Mouse (Mus musculus): Measurements from ENCODE around the gene Upf2.

Gene Upf2

DNA sequence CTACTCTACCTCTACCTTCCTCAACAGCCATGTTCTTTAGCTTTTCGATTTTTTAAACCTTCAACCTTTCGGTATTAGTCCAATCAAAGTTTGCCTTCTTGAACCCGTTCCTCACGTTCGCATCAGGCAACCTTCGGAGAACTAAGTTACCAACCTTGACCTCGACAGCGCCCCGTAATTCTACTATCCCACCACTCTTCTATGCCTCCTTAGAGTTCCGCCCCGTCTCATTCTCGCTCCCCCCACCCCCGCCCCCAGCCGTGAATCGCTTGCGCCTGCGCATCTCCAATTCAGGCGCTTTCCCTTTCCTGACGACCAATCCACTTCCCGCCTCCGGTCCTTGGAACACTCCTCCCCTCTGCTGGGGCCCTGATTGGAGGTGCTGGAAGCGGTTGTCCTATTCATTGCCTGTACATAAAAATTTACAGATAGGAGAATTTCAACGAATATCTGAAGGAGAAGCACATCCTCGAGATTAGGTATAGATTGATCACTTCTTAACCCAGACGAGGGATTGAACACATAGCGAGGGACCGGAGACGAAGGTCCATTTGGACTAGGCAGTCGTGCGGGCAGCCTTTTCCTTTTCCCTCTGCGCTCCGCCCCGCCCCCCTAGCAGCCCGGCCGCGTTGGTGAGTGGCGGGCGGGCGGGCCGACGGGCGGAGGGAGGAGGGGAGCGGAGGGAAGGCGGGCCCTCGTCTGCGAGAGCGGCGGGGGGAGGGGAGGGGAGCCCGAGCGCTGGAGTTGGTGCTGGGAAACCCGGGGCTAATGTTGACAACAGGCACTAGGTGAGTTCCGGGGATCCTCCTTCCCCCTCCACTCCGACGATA, at the start of gene Upf2:
TSS of gene Upf2 (plus strand) at position 704 of the 830 bp plus-strand sequence.
- peak; percentile 92 to 95 for DNase-seq (ENCODE audit: low spot score in 2 of 2)

DNA sequence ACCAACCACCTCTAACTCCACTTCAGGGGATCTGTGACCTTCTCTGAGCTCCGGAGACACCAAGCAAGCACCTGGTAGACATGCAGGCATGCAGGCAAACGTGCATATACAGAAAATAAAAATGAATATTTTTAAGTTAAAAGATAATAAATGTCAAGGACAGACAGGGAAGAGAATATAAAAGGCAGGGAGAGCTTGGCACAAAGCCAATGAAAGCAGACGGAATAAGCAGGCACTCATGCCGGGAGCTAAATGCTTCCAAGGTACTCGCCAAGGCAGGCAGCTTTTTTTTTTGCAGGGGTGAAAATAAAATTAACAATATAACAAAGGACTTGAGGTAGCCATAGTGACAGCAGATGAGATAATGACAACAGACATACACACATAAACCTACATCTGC, 45.2 kb upstream of the Upf2 start:
- DNase-seq (ENCODE audit: low spot score in 2 of 2) = peak in 1 of 2 experiments; percentile 13

DNA sequence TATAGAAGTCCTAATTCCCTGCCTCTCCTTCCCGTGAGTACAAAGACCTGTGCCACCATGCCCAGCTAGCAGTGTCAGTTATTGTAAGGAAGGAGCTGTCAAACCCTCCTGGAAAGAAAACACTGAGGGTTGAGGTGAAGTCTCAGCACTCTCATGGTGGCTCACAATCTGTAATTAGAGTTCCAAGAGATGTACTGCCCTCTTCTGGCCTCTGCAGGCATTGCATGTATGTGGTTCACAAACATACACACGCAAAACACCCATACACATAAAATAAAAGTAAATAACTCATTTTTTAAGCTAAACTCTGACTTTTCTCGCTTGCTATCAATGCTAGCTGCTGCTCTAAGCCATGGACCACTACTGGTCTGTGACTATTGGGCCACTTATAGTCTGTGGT, 44.6 kb upstream of the Upf2 start:
- DNase-seq (ENCODE audit: low spot score in 2 of 2) = peak in 1 of 2 experiments; percentile 29

DNA sequence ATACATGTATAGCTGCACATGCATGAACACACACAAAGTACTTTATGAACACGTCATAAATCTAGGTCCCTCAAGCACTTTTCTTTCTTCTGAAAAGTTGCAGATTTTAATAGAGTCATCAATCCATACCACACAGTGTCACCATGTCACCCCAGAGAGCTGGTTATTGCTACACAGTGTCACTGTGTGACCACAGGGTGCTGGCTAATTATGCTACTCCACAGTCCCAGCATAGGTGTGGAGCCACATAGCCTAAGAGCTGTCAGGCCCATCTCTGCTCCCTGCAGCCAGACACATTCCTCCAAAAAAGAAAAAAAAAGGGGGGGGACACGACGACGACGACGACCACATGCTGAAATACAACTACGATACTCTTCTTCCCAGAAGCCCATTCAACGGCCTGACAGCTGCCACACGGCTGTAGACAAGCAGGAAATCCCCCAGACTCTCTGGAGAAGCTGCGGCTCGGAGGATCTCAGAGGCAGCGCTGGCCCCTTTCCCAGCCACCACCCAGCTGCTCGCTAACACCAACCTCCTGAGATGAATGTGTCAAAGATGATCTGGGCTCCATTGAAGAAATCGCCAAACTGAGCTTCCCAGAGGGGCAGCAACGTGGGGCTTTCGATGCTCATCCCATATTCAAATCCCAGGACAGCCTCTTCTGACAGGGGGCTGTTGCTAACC, 39.8 kb upstream of the Upf2 start:
- no peak for DNase-seq (ENCODE audit: low spot score in 2 of 2)

DNA sequence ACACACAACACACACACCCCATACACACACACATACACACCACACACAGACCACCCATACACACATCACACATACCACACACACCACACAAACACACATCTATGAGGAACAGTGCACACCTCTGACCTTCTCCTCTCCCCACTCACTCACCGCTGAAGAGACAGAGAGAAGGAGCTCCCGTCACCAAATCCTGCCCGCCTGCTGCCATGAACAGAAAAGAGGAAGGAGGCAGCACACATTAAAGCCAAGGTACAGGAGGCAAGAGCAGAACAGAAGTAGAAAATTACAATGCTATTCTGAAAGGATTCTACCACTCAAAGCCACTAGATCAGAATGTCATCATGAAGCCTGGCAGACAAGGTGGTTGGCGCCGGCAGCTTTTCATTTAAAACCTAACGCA, 28.4 kb upstream of the Upf2 start:
- no peak for DNase-seq (ENCODE audit: low spot score in 2 of 2)

DNA sequence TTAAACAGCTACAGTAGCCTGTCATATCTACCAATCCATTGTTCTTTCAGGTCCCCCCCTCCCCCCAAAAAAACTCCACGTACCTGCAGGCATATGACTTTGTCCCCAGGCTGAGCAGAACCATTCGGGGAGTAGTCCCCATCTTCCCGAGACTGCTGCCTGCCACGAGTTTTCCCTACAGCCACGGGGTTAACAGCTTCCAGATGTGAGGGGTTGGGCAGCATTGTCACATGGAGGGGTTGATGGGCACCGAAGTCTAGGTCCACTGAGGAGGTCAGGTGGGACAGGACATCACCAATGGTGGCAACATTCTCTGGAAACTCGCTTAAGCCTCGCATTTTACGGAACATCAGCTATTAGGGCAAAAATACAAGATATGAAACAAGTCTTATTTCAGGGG, 27.5 kb upstream of the Upf2 start:
- DNase-seq (ENCODE audit: low spot score in 2 of 2) = no peak

DNA sequence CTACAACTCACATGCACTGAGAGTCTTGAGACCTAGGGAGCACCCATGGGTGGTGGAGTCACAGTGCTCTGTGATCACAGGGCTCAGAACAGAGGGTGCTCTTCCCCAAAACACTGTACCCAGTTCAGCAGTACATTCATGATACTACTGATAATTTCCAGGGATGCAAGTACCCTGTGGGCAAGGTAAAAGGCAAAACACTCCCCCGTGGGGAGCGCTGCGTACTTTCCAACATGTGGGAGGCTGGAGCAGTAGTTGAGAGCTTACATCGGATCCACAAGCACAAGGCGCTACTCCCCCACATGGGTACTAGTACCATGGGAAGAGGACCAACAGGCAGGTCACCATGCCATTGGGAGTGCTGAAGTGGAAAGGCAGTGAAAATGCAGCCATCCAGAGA, 23.8 kb upstream of the Upf2 start:
- DNase-seq (ENCODE audit: low spot score in 2 of 2) = no peak

DNA sequence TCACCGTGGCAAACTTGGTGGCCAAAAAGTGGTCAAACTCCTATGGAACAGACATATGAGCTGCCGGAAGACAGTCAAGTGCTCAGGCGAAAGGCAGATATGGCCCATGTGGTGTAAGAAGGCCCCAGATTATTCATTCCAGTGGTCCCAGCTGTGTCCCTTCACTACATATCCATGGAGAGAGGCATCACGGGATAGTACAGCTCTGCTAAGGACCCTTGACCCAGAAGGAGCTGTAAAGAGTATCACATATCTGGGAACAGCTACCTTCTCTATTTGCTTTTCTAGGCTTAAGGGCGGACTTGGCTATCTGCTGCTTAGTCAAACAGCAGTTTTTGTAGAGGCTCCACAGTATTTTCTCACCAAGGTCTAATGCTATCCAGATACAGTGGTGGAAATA, 21.5 kb upstream of the Upf2 start:
- no peak for DNase-seq (ENCODE audit: low spot score in 2 of 2)

DNA sequence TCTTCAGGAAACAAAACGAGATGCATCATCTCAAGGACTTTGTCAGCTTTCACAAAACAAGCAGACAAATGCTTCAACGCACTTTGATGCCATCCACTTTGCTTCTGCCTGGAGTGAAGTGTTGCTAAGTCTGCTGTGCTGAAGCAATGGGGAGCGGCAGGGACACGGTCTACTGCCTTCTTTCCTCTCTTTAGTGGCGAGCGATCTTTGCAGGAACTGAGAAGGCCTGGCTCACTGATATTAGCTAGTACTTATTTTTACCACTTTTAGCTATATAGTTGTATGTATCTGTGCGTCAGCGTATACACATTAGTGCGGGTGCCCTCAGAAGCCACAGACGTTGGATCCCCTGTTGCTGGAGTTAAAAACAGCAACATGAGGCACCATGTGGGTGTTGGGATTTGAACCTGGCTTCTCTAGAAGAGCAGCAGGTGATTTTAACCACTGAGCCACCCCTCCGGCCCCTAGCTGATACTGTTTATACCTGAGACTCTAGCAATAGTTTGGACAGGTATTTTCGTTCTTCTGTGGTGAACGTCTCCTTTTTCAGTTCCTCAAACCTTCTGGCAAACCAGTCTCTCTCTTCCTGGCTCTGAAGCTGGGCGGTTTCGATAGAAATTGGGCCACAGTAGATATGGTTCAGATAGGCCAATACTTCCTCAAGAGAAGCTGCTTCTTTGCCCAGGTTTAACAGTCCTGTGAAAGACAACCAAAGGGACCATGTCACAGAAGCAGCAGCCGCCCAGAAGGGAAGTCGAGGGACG, 20.8 kb upstream of the Upf2 start:
- DNase-seq (ENCODE audit: low spot score in 2 of 2) = no peak

DNA sequence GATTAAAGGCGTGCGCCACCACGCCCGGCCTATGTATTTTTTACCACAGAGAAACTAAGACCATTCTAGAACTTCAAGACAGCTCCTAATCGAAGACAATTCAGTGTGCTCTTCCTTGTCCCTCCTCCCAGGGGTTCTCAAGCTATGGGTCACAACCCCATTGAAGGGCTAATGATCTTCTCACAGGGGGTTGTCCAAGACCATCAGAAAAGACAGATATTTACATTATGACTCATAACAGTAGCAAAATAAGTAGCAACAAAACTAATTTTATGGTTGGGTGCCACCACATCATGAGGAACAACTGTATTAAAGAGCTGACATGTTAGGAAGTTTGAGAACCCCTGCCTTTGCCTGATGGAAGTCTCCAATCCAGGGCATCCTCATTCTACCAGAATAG, 19.3 kb upstream of the Upf2 start:
- DNase-seq (ENCODE audit: low spot score in 2 of 2) = no peak

DNA sequence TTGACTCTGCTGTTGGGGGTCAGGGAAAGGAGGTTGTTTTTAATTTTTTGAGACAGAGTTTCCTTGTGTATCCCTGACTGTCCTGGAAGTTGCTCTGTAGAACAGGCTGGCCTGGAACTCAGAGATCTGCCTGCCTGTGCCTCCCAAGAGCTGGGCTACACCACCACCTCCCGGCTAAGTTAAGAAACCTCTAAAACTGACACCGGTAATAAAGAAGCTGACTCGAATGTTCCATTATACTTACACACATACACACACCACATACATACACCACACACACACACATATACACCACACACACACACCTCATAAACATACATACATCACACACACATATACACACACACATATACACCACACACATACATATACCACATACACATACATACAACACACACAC, 16.3 kb upstream of the Upf2 start:
- no peak for DNase-seq (ENCODE audit: low spot score in 2 of 2)

DNA sequence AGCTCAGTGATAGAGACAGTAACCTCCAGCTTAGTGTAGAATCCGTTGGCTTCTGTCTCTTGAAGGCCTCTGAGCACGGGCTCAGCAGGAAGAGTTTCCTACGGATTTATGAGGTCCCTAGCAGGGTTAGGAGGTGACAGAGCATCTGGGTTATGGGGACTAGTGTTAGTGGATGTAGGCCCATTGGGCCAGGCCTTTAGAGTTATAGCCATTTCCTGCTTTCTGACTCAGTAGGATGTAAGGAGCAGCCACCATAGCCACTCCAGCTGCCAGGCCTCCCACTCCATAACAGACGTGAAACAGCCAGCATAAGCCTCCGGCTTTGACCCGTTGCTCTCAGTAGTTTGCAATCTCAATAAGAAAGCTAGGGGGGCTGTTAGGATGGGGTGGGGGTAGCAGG, 15.2 kb upstream of the Upf2 start:
- no peak for DNase-seq (ENCODE audit: low spot score in 2 of 2)

DNA sequence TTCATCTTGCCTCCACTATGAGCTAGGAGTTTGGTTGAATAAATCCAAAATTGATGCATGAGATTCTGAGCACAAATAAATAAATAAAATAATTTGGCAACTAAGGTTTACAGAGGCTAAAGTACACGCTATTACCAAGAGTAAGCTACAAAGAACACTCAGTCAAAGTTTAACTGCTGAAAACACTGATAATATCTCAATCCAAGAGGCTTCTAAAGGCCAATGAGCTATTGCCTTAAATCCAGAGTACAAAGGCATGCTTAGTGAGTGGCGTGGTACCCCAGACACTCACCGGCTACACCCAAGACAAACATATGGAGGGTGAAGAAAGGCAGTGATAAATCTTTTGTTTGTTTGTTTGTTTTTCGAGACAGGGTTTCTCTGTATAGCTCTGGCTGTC, 14.7 kb upstream of the Upf2 start:
- DNase-seq (ENCODE audit: low spot score in 2 of 2) = no peak

DNA sequence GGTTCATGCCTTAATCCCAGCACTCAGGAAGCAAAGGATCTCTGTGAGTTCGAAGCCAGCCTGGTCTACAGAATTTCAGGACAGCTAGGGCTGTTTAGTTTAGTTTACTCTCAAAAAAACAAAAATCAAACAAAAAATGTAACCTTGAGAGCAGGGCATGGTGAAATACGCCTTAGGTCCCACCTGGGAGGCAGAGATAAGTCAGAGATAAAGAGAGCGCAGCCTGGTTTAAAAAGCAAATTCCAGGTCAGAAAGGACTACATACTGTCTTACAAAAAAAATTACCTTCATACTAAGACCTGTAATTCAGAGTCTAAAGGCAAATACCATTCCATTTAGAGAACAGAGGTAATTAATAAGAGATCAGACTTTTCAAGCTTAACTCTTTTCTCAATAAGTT, 11.9 kb upstream of the Upf2 start:
- no peak for DNase-seq (ENCODE audit: low spot score in 2 of 2)

DNA sequence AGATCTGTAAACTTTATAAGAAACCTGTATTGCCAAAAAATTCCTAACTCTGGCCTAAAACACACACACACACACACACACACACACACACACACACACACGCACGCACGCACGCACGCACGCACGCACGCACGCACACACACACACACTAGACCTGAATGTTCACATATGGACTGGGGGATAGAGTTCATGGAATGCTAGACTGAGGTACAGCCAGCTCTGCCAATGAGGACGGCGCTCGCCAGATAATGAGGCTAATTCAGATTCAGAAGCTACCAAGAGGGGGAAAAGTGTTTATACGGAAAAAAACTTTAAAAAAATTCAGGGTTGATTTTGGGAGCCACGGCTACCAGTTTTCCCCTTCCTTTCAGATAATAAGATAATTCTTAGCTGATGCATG, 11.4 kb upstream of the Upf2 start:
- no peak for DNase-seq (ENCODE audit: low spot score in 2 of 2)

DNA sequence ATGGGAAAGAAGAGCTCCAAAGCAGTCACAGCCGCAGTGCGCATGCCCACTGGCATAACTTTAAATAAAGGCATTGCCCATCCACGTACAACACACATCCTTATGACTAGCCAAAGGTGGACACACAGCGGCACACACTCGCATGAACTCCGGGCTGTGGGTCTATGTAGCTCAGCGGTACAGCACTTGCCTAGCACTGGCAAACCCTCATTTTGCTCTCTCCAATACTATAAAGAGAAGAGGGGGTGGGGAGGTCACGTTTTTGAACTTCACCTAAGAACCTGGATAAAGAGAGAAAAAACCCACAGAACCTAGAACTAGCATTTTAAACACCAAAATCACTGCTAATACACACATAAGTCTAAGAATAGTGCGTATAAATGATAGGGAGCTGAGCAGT, 10.3 kb upstream of the Upf2 start:
- no peak for DNase-seq (ENCODE audit: low spot score in 2 of 2)

DNA sequence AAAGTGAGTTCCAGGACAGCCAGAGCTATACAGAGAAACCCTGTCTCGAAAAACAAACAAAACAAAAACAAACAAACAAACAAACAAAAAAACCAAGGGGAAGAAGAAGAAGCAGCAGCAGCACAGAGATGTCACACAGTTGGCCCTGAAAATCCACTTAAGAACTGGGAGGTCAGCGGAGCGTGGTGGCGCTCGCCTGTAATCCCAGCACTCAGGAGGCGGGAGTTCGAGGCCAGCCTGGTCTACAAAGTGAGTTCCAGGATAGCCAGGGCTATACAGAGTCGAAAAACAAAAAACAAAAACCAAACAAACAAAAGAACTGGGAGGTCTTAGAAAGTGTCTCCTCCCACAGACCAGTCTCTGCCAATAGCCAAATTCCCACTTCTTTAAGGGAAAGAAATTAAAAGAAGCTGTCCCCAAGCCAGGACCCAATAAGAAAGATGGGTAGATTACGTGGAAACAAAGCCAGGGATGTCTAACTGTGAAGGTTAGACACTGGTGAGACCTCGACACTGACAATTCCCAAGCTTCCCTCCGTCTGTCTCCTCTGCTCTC, 9.3 kb upstream of the Upf2 start:
- DNase-seq (ENCODE audit: low spot score in 2 of 2) = no peak

DNA sequence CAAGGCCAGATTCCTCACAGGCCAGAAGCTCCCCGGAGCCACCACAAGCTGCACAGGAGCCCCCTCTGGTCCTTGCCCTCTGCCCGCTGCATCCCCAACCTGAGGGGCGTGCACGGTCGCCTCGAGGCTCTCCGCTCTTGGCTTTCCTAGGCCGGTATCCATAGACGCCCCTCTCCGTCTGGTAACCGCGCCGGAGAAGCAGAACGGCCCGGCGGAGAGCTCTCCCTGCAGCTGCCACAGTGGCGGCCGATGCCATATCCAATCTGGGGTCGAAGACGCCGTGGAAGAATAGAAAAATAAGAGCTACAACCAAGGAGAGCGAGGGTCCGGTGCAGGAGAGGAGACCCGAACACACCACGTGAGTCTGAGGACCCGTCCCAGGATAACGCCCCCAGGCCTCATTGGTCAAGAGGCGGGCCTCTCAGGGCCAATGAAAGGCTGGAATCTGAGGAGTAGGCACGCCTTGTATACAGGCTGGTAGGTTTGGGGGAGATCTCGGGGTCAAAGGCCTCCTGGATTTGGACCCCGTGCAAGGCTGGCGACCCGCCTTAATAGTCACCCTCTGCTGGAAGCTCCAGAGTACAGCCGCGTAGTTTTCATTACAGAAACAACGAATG, 8.7 kb upstream of the Upf2 start, which contains the start of gene Dhtkd1:
TSS of gene Dhtkd1 (minus strand) at position 377 of the 617 bp plus-strand sequence.
- peak; percentile 44 to 62 for DNase-seq (ENCODE audit: low spot score in 2 of 2)

DNA sequence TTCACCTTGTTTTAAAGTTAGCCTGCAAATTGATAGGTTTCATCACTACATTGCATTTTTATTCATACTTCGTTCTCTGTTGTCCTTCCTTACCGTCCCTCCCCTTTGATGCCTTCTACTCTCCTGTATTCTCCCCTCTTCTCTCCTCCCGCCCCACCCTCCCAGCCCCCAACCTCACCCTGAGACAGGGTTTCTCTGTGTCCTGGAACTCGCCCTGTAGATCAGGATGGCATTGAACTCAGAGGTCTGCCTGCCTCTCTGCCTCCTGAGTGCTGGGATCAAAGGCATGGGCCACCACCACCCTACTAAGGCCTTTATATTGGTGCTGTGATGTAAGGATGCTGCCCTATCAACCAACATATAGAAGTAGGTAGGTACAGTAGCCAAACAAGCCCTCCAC, 8.2 kb upstream of the Upf2 start:
- DNase-seq (ENCODE audit: low spot score in 2 of 2) = no peak

DNA sequence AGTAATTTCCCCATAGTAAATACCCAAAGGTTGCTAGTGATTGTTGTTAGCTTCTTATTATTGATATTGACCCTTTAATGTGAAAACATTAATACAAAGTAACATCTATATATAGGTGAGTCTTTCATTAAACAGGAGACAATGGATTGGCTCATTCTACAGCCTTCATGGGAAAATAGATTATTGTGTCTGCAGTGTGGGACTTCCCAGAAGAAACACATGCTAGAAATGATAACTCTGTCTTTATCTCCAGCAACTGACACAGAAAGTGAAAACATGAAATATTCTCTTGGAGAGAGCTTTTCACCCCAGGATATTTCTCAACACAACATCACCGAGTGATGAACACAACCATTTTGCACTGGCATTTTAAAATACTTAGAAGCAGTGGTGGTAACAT, 5.6 kb upstream of the Upf2 start:
- DNase-seq (ENCODE audit: low spot score in 2 of 2) = no peak

DNA sequence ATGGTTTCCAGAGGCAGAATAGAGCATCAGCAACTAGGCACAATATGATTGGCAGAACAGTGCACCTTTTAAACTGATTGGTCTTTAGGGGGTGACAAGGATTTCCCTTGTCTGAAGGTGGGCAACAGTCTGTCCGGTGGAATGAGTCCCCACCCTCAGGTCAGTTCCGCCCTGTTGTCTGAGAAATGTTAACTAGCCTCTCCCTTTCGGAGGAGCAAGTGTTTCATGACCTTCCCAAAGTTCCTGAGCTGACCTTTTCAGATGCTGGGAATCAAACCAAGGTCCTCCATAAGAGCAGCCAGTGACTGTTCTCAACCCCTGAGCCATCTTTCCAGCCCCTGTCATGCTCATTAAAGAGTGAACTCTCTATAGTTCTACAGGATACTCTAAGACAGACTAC, 4.4 kb upstream of the Upf2 start:
- DNase-seq (ENCODE audit: low spot score in 2 of 2) = no peak

DNA sequence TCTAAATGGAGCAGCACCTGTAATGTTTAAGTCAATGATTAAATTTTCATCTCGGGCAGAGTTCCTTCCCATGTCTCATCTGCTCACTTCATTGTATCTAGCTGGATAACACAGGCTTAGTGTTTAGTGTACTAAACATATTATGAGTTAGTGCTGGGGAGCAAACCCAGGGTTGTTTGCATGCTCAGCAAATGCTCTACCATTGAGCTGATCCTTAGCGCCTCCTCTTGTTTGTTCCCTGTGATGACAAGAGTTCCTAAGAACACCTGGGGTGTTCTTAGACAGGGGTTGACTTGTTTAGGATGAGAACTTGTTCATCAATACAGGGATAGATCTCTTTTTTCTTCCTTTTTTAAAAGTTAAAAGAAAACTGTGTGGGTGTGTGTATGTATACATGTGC, 2.3 kb upstream of the Upf2 start:
- no peak for DNase-seq (ENCODE audit: low spot score in 2 of 2)

Data from cerebellum, postnatal 4 days (tissue).